Mouse (Mus musculus) urinary bladder, postnatal 14 days (tissue): ENCODE data around the gene Gnat1.

Experiments used
- DNase-seq: peaks from one replicate; pipeline ENCODE4 v3.0.0; 2021; ENCODE audit warnings: low spot score

The Gnat1 gene

GRCm38 (mm10) chr9:107679501-107679900 is at the start of gene Gnat1:
Gnat1 (minus strand) TSS chr9:107679712.
- DNase-seq = no peak

GRCm38 (mm10) chr9:107728919-107729670 is 49.6 kb upstream of the Gnat1 start:
- DNase-seq = no peak

- no peak for DNase-seq
These were observed 47.5 kb upstream of the Gnat1 start for GRCm38 (mm10) chr9:107727041-107727440.

GRCm38 (mm10) chr9:107724796-107725195 is 45.3 kb upstream of the Gnat1 start:
- no peak for DNase-seq

- no peak for DNase-seq
These were observed 44.5 kb upstream of the Gnat1 start for GRCm38 (mm10) chr9:107723794-107724531.

- DNase-seq = no peak
These were observed 43.8 kb upstream of the Gnat1 start for GRCm38 (mm10) chr9:107723292-107723691.

GRCm38 (mm10) chr9:107718781-107719540 is 39.4 kb upstream of the Gnat1 start:
- DNase-seq = no peak

- DNase-seq = no peak
These were observed 37.4 kb upstream of the Gnat1 start for GRCm38 (mm10) chr9:107716951-107717350.

GRCm38 (mm10) chr9:107715632-107716031 is 36.1 kb upstream of the Gnat1 start:
- no peak for DNase-seq

GRCm38 (mm10) chr9:107714221-107714952 is 34.9 kb upstream of the Gnat1 start:
- DNase-seq = peak; percentile 89

- DNase-seq = peak; percentile 88
These were observed 30.4 kb upstream of the Gnat1 start, which contains the start of gene Sema3f for GRCm38 (mm10) chr9:107709697-107710483. Sema3f (minus strand) TSS chr9:107710475.

- DNase-seq = no peak
These were observed 29.7 kb upstream of the Gnat1 start for GRCm38 (mm10) chr9:107709096-107709696.

GRCm38 (mm10) chr9:107708439-107709095 is 29.1 kb upstream of the Gnat1 start:
- no peak for DNase-seq

- DNase-seq = peak; percentile 57
These were observed 28.4 kb upstream of the Gnat1 start for GRCm38 (mm10) chr9:107707701-107708438.

GRCm38 (mm10) chr9:107706781-107707211 is 27.3 kb upstream of the Gnat1 start:
- DNase-seq = peak; percentile 89

- DNase-seq = peak; percentile 80
These were observed 24.0 kb upstream of the Gnat1 start for GRCm38 (mm10) chr9:107703337-107704122.

- no peak for DNase-seq
These were observed 23.2 kb upstream of the Gnat1 start for GRCm38 (mm10) chr9:107702606-107703185.

GRCm38 (mm10) chr9:107701594-107701993 is 22.1 kb upstream of the Gnat1 start:
- peak; percentile 94 for DNase-seq
